Mouse (Mus musculus): Measurements from ENCODE around the gene Gm17693. TPM values are rescaled to one million over a fixed set of nuclear protein-coding genes. Genes with fewer than 3 reads are reported as not detected.
"Not testable (repeated sequence)": the region's sequence is repeated elsewhere in the genome, so short reads cannot be mapped to it uniquely, and the experiment has no call there.

Gm17693 gene
- not detected in 2 replicates for polyA plus RNA-seq (2015; fragmentation: Nextera tagmentation; extraction: Ambion mirVana)

- not testable (repeated sequence) for H3K4me3 ChIP-seq (replicated peaks); H3K9ac ChIP-seq (replicated peaks); H3K27me3 ChIP-seq; H3K27ac ChIP-seq; H3K36me3 ChIP-seq; H3K4me1 ChIP-seq (replicated peaks); H3K4me2 ChIP-seq (replicated peaks); ATAC-seq; H3K9me3 ChIP-seq
- no CpG with 5 or more reads among the region's 4 CpGs for WGBS
These were observed at the start of gene Gm17693 for GRCm38 (mm10) chrX:125705144-125705543. Gene Gm17693, plus strand, starts transcription at chrX:125705444.

All from midbrain, embryonic 13.5 days (tissue).